In genomic region chr6:28214658-28215267, GRCm38 (mm10) we compare ENCODE assay signal across 8 mouse cellular contexts.
DNase-seq lines count a peak whose midpoint lies in the region; ATAC-seq and TF ChIP-seq lines count a peak whose summit lies in the region.

No protein-coding gene starts in this region.

- H3K4me1 ChIP-seq in hindbrain, embryonic 10.5 days (replicated peaks) = peaks cover 7% of the 10 kb centered on the region; the same call in 1 of the 2 replicates
- no peaks in the 10 kb centered on the region for H3K4me1 ChIP-seq in midbrain, embryonic 14.5 days (ENCODE audit: control insufficient read depth, insufficient read depth, low read length)

- H3K4me2 ChIP-seq in midbrain, embryonic 14.5 days (ENCODE audit: low read length) = peak overlapping the region; percentile 77

- peak overlapping the region; percentile 96 for H3K27ac ChIP-seq in layer of hippocampus, adult 2 months
- peak overlapping the region; percentile 89 for H3K27ac ChIP-seq in hindbrain, embryonic 10.5 days
- peak overlapping the region; percentile 79 for H3K27ac ChIP-seq in midbrain, embryonic 14.5 days (replicated peaks; ENCODE audit: low read depth, low read length)

- DNase-seq in layer of hippocampus, adult 2 months (ENCODE audit: low spot score in 2 of 2) = no peak
- DNase-seq in layer of hippocampus, adult 8-10 months (ENCODE audit: low spot score in 2 of 2) = no peak
- DNase-seq in embryo, embryonic 10.5 days (ENCODE audit: low spot score) = peak; percentile 42
- peak; percentile 10 for DNase-seq in hindbrain, embryonic 10.5 days (ENCODE audit: low spot score)
- DNase-seq in midbrain, embryonic 14.5 days = no peak
- DNase-seq in thymus, postnatal 4 days = no peak
- DNase-seq in kidney, postnatal 36 days = no peak
- no peak for DNase-seq in adipocyte (ENCODE audit: low spot score)

- no peaks in the 10 kb centered on the region for H3K9me3 ChIP-seq in hindbrain, embryonic 10.5 days
- H3K9me3 ChIP-seq in midbrain, embryonic 14.5 days (ENCODE audit: control insufficient read depth, low read length) = no peaks in the 10 kb centered on the region

- peak overlapping the region; percentile 72 for H3K9ac ChIP-seq in midbrain, embryonic 14.5 days (replicated peaks; ENCODE audit: low read length)

- peaks cover 6% of the 10 kb centered on the region; the same call in 1 of the 2 replicates for H3K27me3 ChIP-seq in hindbrain, embryonic 10.5 days (ENCODE audit: insufficient read depth, poor library complexity, severe bottlenecking)
- no peaks in the 10 kb centered on the region for H3K27me3 ChIP-seq in midbrain, embryonic 14.5 days (ENCODE audit: control insufficient read depth, insufficient read depth, low read length)

- ATAC-seq in midbrain, embryonic 14.5 days (ENCODE audit: low FRiP score, low TSS enrichment) = peak; percentile 44; the same call in 1 of the 2 replicates

- no peaks in the 10 kb centered on the region for H3K36me3 ChIP-seq in hindbrain, embryonic 10.5 days
- H3K36me3 ChIP-seq in midbrain, embryonic 14.5 days (ENCODE audit: control insufficient read depth, insufficient read depth, low read length) = no peaks in the 10 kb centered on the region

- H3K4me3 ChIP-seq in layer of hippocampus, adult 2 months = peak overlapping the region; percentile 75
- H3K4me3 ChIP-seq in hindbrain, embryonic 10.5 days = peak overlapping the region; percentile 65
- H3K4me3 ChIP-seq in midbrain, embryonic 14.5 days (replicated peaks; ENCODE audit: low read depth, low read length) = peak overlapping the region; percentile 58

- 29% methylated on average over 13 of the region's 13 CpGs for WGBS in hindbrain, embryonic 10.5 days
- 32% methylated on average over 13 of the region's 13 CpGs for WGBS in midbrain, embryonic 14.5 days

- TF ChIP-seq CTCF in layer of hippocampus, adult 2 months (conservative IDR thresholded peaks at IDR 0.05) = no peak

Comparison
In these comparisons a context has a peak if more than half of its experiments do, and no peak if none do; other contexts are left out.
1. DNase-seq: peak in embryo, embryonic 10.5 days (single experiment) and hindbrain, embryonic 10.5 days (single experiment); none in layer of hippocampus, adult 2 months (0 of 2), layer of hippocampus, adult 8-10 months (0 of 2), midbrain, embryonic 14.5 days (single experiment), thymus, postnatal 4 days (single experiment), kidney, postnatal 36 days (0 of 2) and adipocyte (single experiment).
2. Peak in every context shown above with its lines, with median percentiles within 50 percentile points of each other: H3K27ac ChIP-seq and H3K4me3 ChIP-seq.